Mouse (Mus musculus) embryonic fibroblast, embryonic 13.5 days (primary cell): ENCODE measurements around the gene Ube2l6. TPM values are rescaled to one million over a fixed set of nuclear protein-coding genes. Genes with fewer than 3 reads are reported as not detected.

Experiments
- H3K27ac ChIP-seq: 2 replicates; pipeline ENCODE4 v1.5.1; 2012; ENCODE audit warnings: low read length, control low read depth, inconsistent platforms; ENCODE audit not compliant: insufficient read depth
- H3K4me1 ChIP-seq: 2 replicates; pipeline ENCODE4 v1.6.1; 2011; ENCODE audit warnings: low read length; ENCODE audit not compliant: control insufficient read depth, insufficient read depth
- H3K4me3 ChIP-seq: 2 replicates; pipeline ENCODE4 v1.5.1; 2011; ENCODE audit warnings: mild to moderate bottlenecking, control low read depth, low read length; ENCODE audit not compliant: insufficient read depth
- CTCF ChIP-seq: IDR thresholded peaks from 2 replicates; pipeline ENCODE4 v1.5.1; 2011; ENCODE audit warnings: mild to moderate bottlenecking, control low read depth, low read length, moderate library complexity, borderline replicate concordance; ENCODE audit not compliant: insufficient read depth
- POLR2A ChIP-seq: IDR thresholded peaks from 2 replicates; pipeline ENCODE4 v1.6.1; 2011; ENCODE audit warnings: low read depth, mild to moderate bottlenecking, control low read depth, low read length, moderate library complexity
- polyA plus RNA-seq: library from polyadenylated mRNA; stranded (reverse); fragments of >200 nt; gene quantifications from 2 replicates; pipeline ENCODE4 v1.2.4, GENCODE M21; 2011; ENCODE audit warnings: low read depth; ENCODE audit not compliant: missing spikeins, insufficient read length

Ube2l6 gene
- 17.1 and 17.6 TPM in 2 replicates for polyA plus RNA-seq

- Histone ChIP-seq H3K27ac (peak within 1 kb of the TSS; percentile 30; the same call in 1 of the 2 replicates), H3K4me3 (peak within 1 kb of the TSS; percentile 71), H3K4me1 (peaks cover 2% of the 10 kb centered on the region; the same call in 1 of the 2 replicates)
- TF ChIP-seq POLR2A, result 0 out of 2 replicates have a peak, but pooled peaks have one; percentile 30
- no peak for TF ChIP-seq CTCF
Measured at GRCm38 (mm10) chr2:84798493-84798921, at the start of gene Ube2l6. Gene Ube2l6 (plus strand): TSS chr2:84798828.

- Histone ChIP-seq H3K27ac (no peak overlapping the region), H3K4me1 (no peaks in the 10 kb centered on the region), H3K4me3 (no peak overlapping the region)
Measured at GRCm38 (mm10) chr2:84750115-84750514, 48.5 kb upstream of the Ube2l6 start.

GRCm38 (mm10) chr2:84756245-84756644 lies 42.4 kb upstream of the Ube2l6 start:
- Histone ChIP-seq H3K27ac (no peak overlapping the region), H3K4me1 (no peaks in the 10 kb centered on the region), H3K4me3 (no peak overlapping the region)
- no peak for TF ChIP-seq CTCF
- no peak for TF ChIP-seq POLR2A

More at GRCm38 (mm10) chr2:84750115-84750514, 48.5 kb upstream of the Ube2l6 start:
- no peak for TF ChIP-seq POLR2A
- no peak for TF ChIP-seq CTCF

GRCm38 (mm10) chr2:84757026-84757682 lies 41.5 kb upstream of the Ube2l6 start:
- no peak overlapping the region for H3K4me3 ChIP-seq
- no peak overlapping the region for H3K27ac ChIP-seq
- TF ChIP-seq CTCF, result no peak
- TF ChIP-seq POLR2A, result no peak
- no peaks in the 10 kb centered on the region for H3K4me1 ChIP-seq

GRCm38 (mm10) chr2:84758542-84759127 lies 40.0 kb upstream of the Ube2l6 start:
- H3K27ac ChIP-seq, result no peak overlapping the region
- TF ChIP-seq CTCF (no peak), POLR2A (no peak)
- no peak overlapping the region for H3K4me3 ChIP-seq
- no peaks in the 10 kb centered on the region for H3K4me1 ChIP-seq

GRCm38 (mm10) chr2:84760777-84761176 lies 37.9 kb upstream of the Ube2l6 start:
- Histone ChIP-seq H3K27ac (no peak overlapping the region), H3K4me1 (no peaks in the 10 kb centered on the region), H3K4me3 (no peak overlapping the region)
- TF ChIP-seq POLR2A (no peak), CTCF (no peak)

- TF ChIP-seq CTCF (no peak), POLR2A (no peak)
- Histone ChIP-seq H3K27ac (no peak overlapping the region), H3K4me3 (no peak overlapping the region), H3K4me1 (no peaks in the 10 kb centered on the region)
Measured at GRCm38 (mm10) chr2:84761309-84761708, 37.3 kb upstream of the Ube2l6 start.

GRCm38 (mm10) chr2:84761840-84762239 lies 36.8 kb upstream of the Ube2l6 start:
- no peak overlapping the region for H3K27ac ChIP-seq
- no peaks in the 10 kb centered on the region for H3K4me1 ChIP-seq
- TF ChIP-seq POLR2A (no peak), CTCF (no peak)
- H3K4me3 ChIP-seq, result no peak overlapping the region

- no peak for TF ChIP-seq CTCF
- no peak for TF ChIP-seq POLR2A
- H3K27ac ChIP-seq, result no peak overlapping the region
- no peaks in the 10 kb centered on the region for H3K4me1 ChIP-seq
- H3K4me3 ChIP-seq, result no peak overlapping the region
Measured at GRCm38 (mm10) chr2:84762295-84762694, 36.3 kb upstream of the Ube2l6 start.

GRCm38 (mm10) chr2:84762818-84763217 lies 35.8 kb upstream of the Ube2l6 start:
- Histone ChIP-seq H3K4me3 (no peak overlapping the region), H3K4me1 (no peaks in the 10 kb centered on the region), H3K27ac (no peak overlapping the region)
- TF ChIP-seq CTCF (no peak), POLR2A (no peak)
